Mouse (Mus musculus): Measurements from ENCODE around the gene Zfp979. TPM values are rescaled to one million over a fixed set of nuclear protein-coding genes. Genes with fewer than 3 reads are reported as not detected.
A peak's percentile ranks its signal among the peaks of the same experiment; 100 is the strongest.
"Not testable (repeated sequence)": the region's sequence is repeated elsewhere in the genome, so short reads cannot be mapped to it uniquely, and the experiment has no call there.

Gene Zfp979
- total and polyA plus RNA-seq, 3 experiments: 7.9 to 76.0 (median 14.3) TPM

- H3K79me2 ChIP-seq (ENCODE audit: control insufficient read depth, insufficient read depth, low read length, poor library complexity); H3K4me3 ChIP-seq (ENCODE audit: control insufficient read depth in 1 of 2, insufficient read depth in 1 of 2, low read depth in 2 of 2, low read length in 2 of 2); H3K36me3 ChIP-seq (ENCODE audit: control insufficient read depth in 1 of 2, insufficient read depth in 2 of 2, low read length in 2 of 2); H3K27me3 ChIP-seq (ENCODE audit: control insufficient read depth in 1 of 2, insufficient read depth in 2 of 2, low read length in 2 of 2); H3K27ac ChIP-seq (ENCODE audit: control insufficient read depth, low read depth, low read length); H3K4me1 ChIP-seq (ENCODE audit: control insufficient read depth in 1 of 2, insufficient read depth in 2 of 2, low read length in 2 of 2); H3K9ac ChIP-seq (ENCODE audit: control insufficient read depth, low read depth, low read length, poor library complexity, severe bottlenecking); H3K9me3 ChIP-seq (replicated peaks; ENCODE audit: insufficient read depth, low read length): not testable (repeated sequence)
- peak; percentile 56 for DNase-seq (ENCODE audit: low read depth, low spot score)
Observed at GRCm38 (mm10) chr4:147579371-147579770, 62.9 kb downstream of the Zfp979 start.

- not testable (repeated sequence) for H3K9ac ChIP-seq (ENCODE audit: control insufficient read depth, low read depth, low read length, poor library complexity, severe bottlenecking); H3K79me2 ChIP-seq (ENCODE audit: control insufficient read depth, insufficient read depth, low read length, poor library complexity); H3K27me3 ChIP-seq (ENCODE audit: control insufficient read depth in 1 of 2, insufficient read depth in 2 of 2, low read length in 2 of 2); DNase-seq (ENCODE audit: low read depth, low spot score); H3K4me3 ChIP-seq (ENCODE audit: control insufficient read depth in 1 of 2, insufficient read depth in 1 of 2, low read depth in 2 of 2, low read length in 2 of 2); H3K9me3 ChIP-seq (replicated peaks; ENCODE audit: insufficient read depth, low read length); H3K27ac ChIP-seq (ENCODE audit: control insufficient read depth, low read depth, low read length); H3K36me3 ChIP-seq (ENCODE audit: control insufficient read depth in 1 of 2, insufficient read depth in 2 of 2, low read length in 2 of 2); H3K4me1 ChIP-seq (ENCODE audit: control insufficient read depth in 1 of 2, insufficient read depth in 2 of 2, low read length in 2 of 2)
Observed at GRCm38 (mm10) chr4:147571156-147571555, 71.2 kb downstream of the Zfp979 start.

GRCm38 (mm10) chr4:147565426-147566220 is 76.7 kb downstream of the Zfp979 start:
- no peak for TF ChIP-seq CTCF (IDR thresholded peaks at IDR 0.05 in 2 of 3, conservative IDR thresholded peaks at IDR 0.05 in 1 of 3; ENCODE audit: control insufficient read depth in 1 of 3, insufficient read depth in 1 of 3, low read depth in 2 of 3, low read length in 3 of 3, poor library complexity in 1 of 3, severe bottlenecking in 1 of 3)
- no peak for TF ChIP-seq TAL1 (IDR thresholded peaks at IDR 0.05; ENCODE audit: low read length)
- no peak for TF ChIP-seq ELF1 (IDR thresholded peaks at IDR 0.05; ENCODE audit: low read depth, low read length)
- no peak for TF ChIP-seq USF2 (IDR thresholded peaks at IDR 0.05; ENCODE audit: borderline replicate concordance in 1 of 2, insufficient read depth in 1 of 2, low read depth in 1 of 2, low read length in 2 of 2)
- no peak for TF ChIP-seq RCOR1 (IDR thresholded peaks at IDR 0.05; ENCODE audit: low read depth, low read length)

More at GRCm38 (mm10) chr4:147565426-147566220, 76.7 kb downstream of the Zfp979 start:
- Histone ChIP-seq H3K27me3 (ENCODE audit: control insufficient read depth in 1 of 2, insufficient read depth in 2 of 2, low read length in 2 of 2) (no peaks in the 10 kb centered on the region), H3K9ac (ENCODE audit: control insufficient read depth, low read depth, low read length, poor library complexity, severe bottlenecking) (no peak overlapping the region), H3K4me3 (ENCODE audit: control insufficient read depth in 1 of 2, insufficient read depth in 1 of 2, low read depth in 2 of 2, low read length in 2 of 2) (no peak overlapping the region), H3K79me2 (ENCODE audit: control insufficient read depth, insufficient read depth, low read length, poor library complexity) (no peaks in the 10 kb centered on the region), H3K9me3 (replicated peaks; ENCODE audit: insufficient read depth, low read length) (no peaks in the 10 kb centered on the region), H3K27ac (ENCODE audit: control insufficient read depth, low read depth, low read length) (no peak overlapping the region), H3K4me1 (ENCODE audit: control insufficient read depth in 1 of 2, insufficient read depth in 2 of 2, low read length in 2 of 2) (no peaks in the 10 kb centered on the region), H3K36me3 (ENCODE audit: control insufficient read depth in 1 of 2, insufficient read depth in 2 of 2, low read length in 2 of 2) (no peaks in the 10 kb centered on the region)
- DNase-seq (ENCODE audit: low read depth, low spot score): no peak

Other genes with a start within 250 kb of the Zfp979 start
- gene Zfp982, start 150.1 kb downstream of the Zfp979 start, total RNA-seq (2012; rRNA removed): 1.7 TPM in 2 replicates
- gene Zfp982, start 150.1 kb downstream of the Zfp979 start, polyA plus RNA-seq (2012; ENCODE audit: insufficient read depth in 1 of 2, insufficient read length in 2 of 2, low read depth in 1 of 2, low replicate concordance in 2 of 2, missing spikeins in 1 of 2): under 1 TPM in 1 of 2 experiments, not detected in 1; 0.99 TPM
- 0.13 and 0.27 TPM in 2 replicates for gene Gm16503, start 102.3 kb downstream of the Zfp979 start, total RNA-seq (2012; rRNA removed)
- under 1 TPM in 1 of 2 experiments, not detected in 1; 0.14 TPM for gene Gm16503, start 102.3 kb downstream of the Zfp979 start, polyA plus RNA-seq (2012; ENCODE audit: insufficient read depth in 1 of 2, insufficient read length in 2 of 2, low read depth in 1 of 2, low replicate concordance in 2 of 2, missing spikeins in 1 of 2)
- gene Zfp985, start 89.2 kb downstream of the Zfp979 start, total RNA-seq (2012; rRNA removed): 0.49 and 0.54 TPM in 2 replicates
- 1 to 10 TPM in 1 of 2 experiments, not detected in 1; 1.2 TPM for gene Zfp985, start 89.2 kb downstream of the Zfp979 start, polyA plus RNA-seq (2012; ENCODE audit: insufficient read depth in 1 of 2, insufficient read length in 2 of 2, low read depth in 1 of 2, low replicate concordance in 2 of 2, missing spikeins in 1 of 2)
- gene Zfp534, start 60.0 kb upstream of the Zfp979 start, total RNA-seq (2012; rRNA removed): not detected in 2 replicates
- under 1 TPM in 1 of 2 experiments, not detected in 1; 0.13 TPM for gene Zfp534, start 60.0 kb upstream of the Zfp979 start, polyA plus RNA-seq (2012; ENCODE audit: insufficient read depth in 1 of 2, insufficient read length in 2 of 2, low read depth in 1 of 2, low replicate concordance in 2 of 2, missing spikeins in 1 of 2)
- 1.4 and 2.2 TPM in 2 replicates for gene Zfp984, start 167.3 kb upstream of the Zfp979 start, total RNA-seq (2012; rRNA removed)
- gene Zfp984, start 167.3 kb upstream of the Zfp979 start, polyA plus RNA-seq (2012; ENCODE audit: insufficient read depth in 1 of 2, insufficient read length in 2 of 2, low read depth in 1 of 2, low replicate concordance in 2 of 2, missing spikeins in 1 of 2): under 1 TPM in 1 of 2 experiments, not detected in 1; 0.92 TPM
- 3.3 and 4.7 TPM in 2 replicates for gene Zfp933, start 205.9 kb upstream of the Zfp979 start, total RNA-seq (2012; rRNA removed)
- gene Zfp933, start 205.9 kb upstream of the Zfp979 start, polyA plus RNA-seq (2012; ENCODE audit: insufficient read depth in 1 of 2, insufficient read length in 2 of 2, low read depth in 1 of 2, low replicate concordance in 2 of 2, missing spikeins in 1 of 2): 100 to 1,000 TPM in 1 of 2 experiments, 1 to 10 TPM in 1; 4.0 to 353 TPM
- 19.0 and 22.8 TPM in 2 replicates for gene Miip, start 226.3 kb upstream of the Zfp979 start, total RNA-seq (2012; rRNA removed)
- gene Miip, start 226.3 kb upstream of the Zfp979 start, polyA plus RNA-seq (2012; ENCODE audit: insufficient read depth in 1 of 2, insufficient read length in 2 of 2, low read depth in 1 of 2, low replicate concordance in 2 of 2, missing spikeins in 1 of 2): 10 to 100 TPM in 1 of 2 experiments, not detected in 1; 31.4 TPM
- 3.0 and 3.8 TPM in 2 replicates for gene Fv1, start 226.5 kb upstream of the Zfp979 start, total RNA-seq (2012; rRNA removed)
- 1 to 10 TPM in 1 of 2 experiments, not detected in 1; 4.6 TPM for gene Fv1, start 226.5 kb upstream of the Zfp979 start, polyA plus RNA-seq (2012; ENCODE audit: insufficient read depth in 1 of 2, insufficient read length in 2 of 2, low read depth in 1 of 2, low replicate concordance in 2 of 2, missing spikeins in 1 of 2)

Data from MEL (cell line).